Mouse (Mus musculus) CH12.LX (cell line): ENCODE results near the gene Atrnl1. TPM values are rescaled to one million over a fixed set of nuclear protein-coding genes. Genes with fewer than 3 reads are reported as not detected.
A peak's percentile ranks its signal among the peaks of the same experiment; 100 is the strongest.

Source experiments
- DNase-seq: peaks from one replicate; pipeline ENCODE4 v3.0.0-alpha.2; 2013; ENCODE audit errors: extremely low read depth
- H3K27ac ChIP-seq: 2 replicates; pipeline ENCODE4 v1.5.1; 2012; ENCODE audit warnings: low read depth, mild to moderate bottlenecking, control low read depth, moderate library complexity; ENCODE audit not compliant: insufficient read depth
- H3K27me3 ChIP-seq: replicated peaks from 2 replicates; pipeline ENCODE3; 2012; ENCODE audit warnings: inconsistent platforms
- H3K36me3 ChIP-seq, 2 experiments: replicated peaks in 1 of 2; 2 replicates each; pipeline versions ENCODE3 to v1.6.1; 2012; ENCODE audit warnings: inconsistent platforms in 1 of 2, low read length in 1 of 2, mild to moderate bottlenecking in 1 of 2, mixed read lengths in 1 of 2, moderate library complexity in 1 of 2; ENCODE audit not compliant: control insufficient read depth in 1 of 2, insufficient read depth in 1 of 2
- H3K4me1 ChIP-seq, 2 experiments: 2 replicates each; pipeline ENCODE4 v1.6.1; 2012; ENCODE audit warnings: inconsistent platforms in 1 of 2, moderate library complexity in 1 of 2; ENCODE audit not compliant: insufficient read depth in 2 of 2, control insufficient read depth in 1 of 2
- H3K4me2 ChIP-seq: 2 replicates; pipeline ENCODE4 v1.6.1; 2012; ENCODE audit warnings: low read depth, mild to moderate bottlenecking, control low read depth; ENCODE audit not compliant: poor library complexity, insufficient read depth, severe bottlenecking
- H3K4me3 ChIP-seq, 3 experiments: fragments of 150-350 bp in 1 of 3; sonication (generic) in 1 of 3; replicated peaks in 1 of 3; 2 replicates each; pipeline versions ENCODE3 to v1.5.1; 2011 to 2012; ENCODE audit warnings: low read depth in 2 of 3, low read length in 2 of 3, mild to moderate bottlenecking in 2 of 3, moderate library complexity in 2 of 3, control low read depth in 1 of 3, improper control_type of control experiment in 1 of 3, inconsistent platforms in 1 of 3, mixed read lengths in 1 of 3; ENCODE audit not compliant: poor library complexity in 1 of 3
- H3K79me2 ChIP-seq: replicated peaks from 2 replicates; pipeline ENCODE4 v1.6.1; 2012; ENCODE audit warnings: mild to moderate bottlenecking, moderate library complexity; ENCODE audit not compliant: control insufficient read depth, poor library complexity, insufficient read depth, severe bottlenecking; ENCODE audit errors: extremely low read depth
- H3K9ac ChIP-seq: 2 replicates; pipeline ENCODE4 v1.6.1; 2012; ENCODE audit warnings: low read depth, mild to moderate bottlenecking, control low read depth, moderate library complexity; ENCODE audit not compliant: insufficient read depth
- H3K9me3 ChIP-seq: replicated peaks from 2 replicates; pipeline ENCODE3; 2012; ENCODE audit warnings: low read length, inconsistent platforms, mixed read lengths
- BHLHE40 ChIP-seq: IDR thresholded peaks from 2 replicates; pipeline ENCODE4 v1.6.1; 2011; ENCODE audit warnings: mild to moderate bottlenecking, low read depth, low read length, improper control_type of control experiment
- CHD1 ChIP-seq: IDR thresholded peaks from 2 replicates; pipeline ENCODE4 v1.6.1; 2012; ENCODE audit warnings: low read depth, low read length, improper control_type of control experiment, inconsistent platforms
- EP300 ChIP-seq: IDR thresholded peaks from 2 replicates; pipeline ENCODE4 v1.6.1; 2011; ENCODE audit warnings: low read length, improper control_type of control experiment
- ETS1 ChIP-seq: conservative IDR thresholded peaks from 2 replicates; pipeline ENCODE4 v1.6.1; 2012; ENCODE audit warnings: low read depth, mild to moderate bottlenecking, inconsistent platforms, low read length, improper control_type of control experiment, moderate library complexity
- GABPA ChIP-seq: IDR thresholded peaks from 2 replicates; pipeline ENCODE4 v1.6.1; 2012; ENCODE audit warnings: low read depth, low read length, improper control_type of control experiment, inconsistent platforms; ENCODE audit not compliant: insufficient replicate concordance
- JUND ChIP-seq: conservative IDR thresholded peaks from 2 replicates; pipeline ENCODE4 v1.6.1; 2011; ENCODE audit warnings: low read depth, low read length, improper control_type of control experiment
- KAT2A ChIP-seq: IDR thresholded peaks from 2 replicates; pipeline ENCODE4 v1.6.1; 2012; ENCODE audit warnings: low read length, improper control_type of control experiment, inconsistent platforms; ENCODE audit not compliant: insufficient replicate concordance
- MAX ChIP-seq: IDR thresholded peaks from 2 replicates; pipeline ENCODE4 v1.6.1; 2011; ENCODE audit warnings: low read length, improper control_type of control experiment
- MEF2A ChIP-seq: IDR thresholded peaks from 2 replicates; pipeline ENCODE4 v1.6.1; 2014; ENCODE audit warnings: low read depth, mild to moderate bottlenecking, inconsistent platforms, low read length, improper control_type of control experiment, borderline replicate concordance
- MXI1 ChIP-seq: IDR thresholded peaks from 2 replicates; pipeline ENCODE4 v1.6.1; 2011; ENCODE audit warnings: mild to moderate bottlenecking, low read depth, low read length, improper control_type of control experiment
- NELFE ChIP-seq: IDR thresholded peaks from 2 replicates; pipeline ENCODE4 v1.6.1; 2011; ENCODE audit warnings: low read depth, low read length, improper control_type of control experiment
- POLR2AphosphoS2 ChIP-seq: IDR thresholded peaks from 2 replicates; pipeline ENCODE4 v1.6.1; 2011; ENCODE audit warnings: low read depth, low read length, improper control_type of control experiment
- RAD21 ChIP-seq: IDR thresholded peaks from 2 replicates; pipeline ENCODE4 v1.6.1; 2011; ENCODE audit warnings: low read depth, mild to moderate bottlenecking, low read length, improper control_type of control experiment, moderate library complexity
- SIN3A ChIP-seq: IDR thresholded peaks from 2 replicates; pipeline ENCODE4 v1.6.1; 2012; ENCODE audit warnings: low read length, improper control_type of control experiment, inconsistent platforms
- SMC3 ChIP-seq: IDR thresholded peaks from 2 replicates; pipeline ENCODE4 v1.6.1; 2011; ENCODE audit warnings: low read depth, low read length, improper control_type of control experiment
- TBP ChIP-seq: conservative IDR thresholded peaks from 2 replicates; pipeline ENCODE4 v1.6.1; 2011; ENCODE audit warnings: low read depth, low read length, improper control_type of control experiment
- USF1 ChIP-seq: IDR thresholded peaks from 2 replicates; pipeline ENCODE4 v1.6.1; 2014; ENCODE audit warnings: low read depth, mild to moderate bottlenecking, inconsistent platforms, low read length, improper control_type of control experiment
- ZKSCAN1 ChIP-seq: IDR thresholded peaks from 2 replicates; pipeline ENCODE4 v1.6.1; 2012; ENCODE audit warnings: low read depth, inconsistent platforms, low read length, improper control_type of control experiment, borderline replicate concordance
- ZNF384 ChIP-seq: IDR thresholded peaks from 2 replicates; pipeline ENCODE4 v1.6.1; 2012; ENCODE audit warnings: low read depth, low read length, improper control_type of control experiment, inconsistent platforms
- dilution Hi-C: fragments of 300-500 bp; cut with MboI; formaldehyde crosslinking; loops from 2 replicates; pipeline ENCODE4 v1.14.3; 2020; ENCODE audit warnings: low sequenced_read_pairs; ENCODE audit not compliant: extremely low pct_unique_long_range_greater_than_20kb, extremely low pct_ligation_motif_present
- in situ Hi-C: fragments of 300-500 bp; cut with MboI; formaldehyde crosslinking; loops from 3 replicates; pipeline ENCODE4 v1.14.3; 2019; ENCODE audit warnings: low sequenced_read_pairs, low pct_ligation_motif_present, low pct_unique_long_range_greater_than_20kb, mixed read lengths
- polyA plus RNA-seq: library from polyadenylated mRNA; unstranded; fragments of >175 nt; gene quantifications from 2 replicates; pipeline ENCODE4 v1.2.1, GENCODE M21; 2012; ENCODE audit warnings: low read depth; ENCODE audit not compliant: insufficient read length
- total RNA-seq, 2 experiments: library from RNA; depleted of rRNA; stranded (reverse); fragments of 300-350 nt in 1 of 2; fragments of >200 nt in 1 of 2; gene quantifications; 2 replicates each; pipeline ENCODE4 v1.2.3; 2012 to 2014

The Atrnl1 gene
- total and polyA plus RNA-seq, 3 experiments = 1.9 TPM

DNA sequence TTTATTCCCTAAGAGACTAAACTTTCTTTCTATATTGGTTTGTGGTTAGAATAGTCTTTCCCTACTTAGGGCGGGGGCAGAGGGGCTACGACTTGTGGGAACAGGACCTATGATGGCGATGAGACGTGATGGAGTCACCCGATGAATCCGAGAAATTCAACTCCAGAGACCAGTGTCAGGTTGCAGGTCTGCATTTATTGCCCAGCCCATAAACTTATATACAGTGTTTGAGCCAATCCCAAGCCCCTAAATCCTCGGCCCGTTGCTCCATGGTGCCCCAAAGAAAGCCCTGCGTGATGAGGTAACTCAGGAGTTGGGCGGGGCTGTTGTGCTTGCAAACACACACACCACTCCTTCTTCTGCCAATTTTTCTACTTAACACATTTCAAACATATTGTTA lies 4.5 kb upstream of the Atrnl1 start:
- Histone ChIP-seq H3K4me3 (no peak overlapping the region), H3K27ac (no peak overlapping the region), H3K27me3 (peaks cover 8% of the 10 kb centered on the region), H3K4me2 (no peak overlapping the region), H3K4me1 (peaks cover 3 to 5% of the 10 kb centered on the region in 2 experiments; a peak in 3 of 4 replicates), H3K79me2 (no peaks in the 10 kb centered on the region), H3K9ac (no peak overlapping the region), H3K9me3 (peaks cover 5% of the 10 kb centered on the region), H3K36me3 (no peaks in the 10 kb centered on the region)
- TF ChIP-seq POLR2AphosphoS2 = no peak
- no peak for TF ChIP-seq ZKSCAN1
- no peak for TF ChIP-seq MEF2A
- TF ChIP-seq TBP = no peak
- TF ChIP-seq NELFE = no peak
- TF ChIP-seq JUND = no peak
- TF ChIP-seq MAX = no peak
- TF ChIP-seq USF1 = no peak
- TF ChIP-seq ZNF384 = no peak
- no peak for TF ChIP-seq KAT2A
- TF ChIP-seq ETS1 = no peak
- TF ChIP-seq GABPA = no peak
- DNase-seq = no peak
- dilution Hi-C loops (no loop called here), in situ Hi-C loops (loop anchor here (25.0 kb wide), 1 partner anchor 194 kb away; no protein-coding TSS in a partner anchor)

GRCm38 (mm10) chr19:57609361-57610057 lies 1.3 kb upstream of the Atrnl1 start:
- H3K27me3 ChIP-seq = peaks cover 8% of the 10 kb centered on the region
- peak overlapping the region in 1 of 3 experiments; percentile 72 for H3K4me3 ChIP-seq
- H3K4me2 ChIP-seq = peak overlapping the region; percentile 78
- peak overlapping the region; percentile 59; the same call in 1 of the 2 replicates for H3K9ac ChIP-seq
- DNase-seq = peak; percentile 33
- peaks cover 5% of the 10 kb centered on the region for H3K9me3 ChIP-seq
- H3K4me1 ChIP-seq = peaks cover 0 to 13% of the 10 kb centered on the region in 2 experiments; a peak in 2 of 4 replicates
- H3K36me3 ChIP-seq = no peaks in the 10 kb centered on the region
- H3K79me2 ChIP-seq = no peaks in the 10 kb centered on the region
- TF ChIP-seq CHD1 (no peak), EP300 (peak; percentile 43; the same call in 1 of the 2 replicates), KAT2A (0 out of 2 replicates have a peak, but pooled peaks have one; percentile 7), MXI1 (no peak), SIN3A (peak; percentile 36; the same call in 1 of the 2 replicates), SMC3 (no peak), BHLHE40 (no peak), RAD21 (no peak)
- dilution Hi-C loops (no loop called here), in situ Hi-C loops (loop anchor here (25.0 kb wide), 1 partner anchor 197 kb away; no protein-coding TSS in a partner anchor)
- H3K27ac ChIP-seq = no peak overlapping the region
